Mouse (Mus musculus): ENCODE data around the gene Cib1. TPM values are rescaled to one million over a fixed set of nuclear protein-coding genes. Genes with fewer than 3 reads are reported as not detected.

Cib1 gene
- polyA plus RNA-seq, 1 experiment from 2014 or later = 55.0 TPM

- 88% methylated on average over 3 of the region's 3 CpGs for WGBS
- DNase-seq (ENCODE audit: low spot score, missing footprints) (no peak), ATAC-seq (ENCODE audit: low FRiP score) (no peak)
- no peaks in the 10 kb centered on the region for H3K4me1 ChIP-seq (ENCODE audit: control insufficient read depth, insufficient read depth, low read length)
- H3K4me2 ChIP-seq = no peak overlapping the region
- H3K9ac ChIP-seq (ENCODE audit: low read length) = no peak overlapping the region
- H3K4me3 ChIP-seq (ENCODE audit: low read depth, low read length) = no peak overlapping the region
- H3K9me3 ChIP-seq (ENCODE audit: control insufficient read depth, low read length) = no peaks in the 10 kb centered on the region
- no peaks in the 10 kb centered on the region for H3K36me3 ChIP-seq (ENCODE audit: control insufficient read depth, insufficient read depth, low read length)
- no peaks in the 10 kb centered on the region for H3K27me3 ChIP-seq (ENCODE audit: control insufficient read depth, insufficient read depth, low read length)
- H3K27ac ChIP-seq (ENCODE audit: low read depth, low read length) = no peak overlapping the region
These were observed 55.2 kb downstream of the Cib1 start for GRCm38 (mm10) chr7:80177438-80177837.

Other genes starting within 250 kb of the Cib1 start
- 25.6 and 31.3 TPM in 2 replicates for gene Zfp710, start 208.0 kb downstream of the Cib1 start, polyA plus RNA-seq (2014; fragmentation: Nextera tagmentation; extraction: Ambion mirVana)
- 349 and 357 TPM in 2 replicates for gene Idh2, start 117.4 kb downstream of the Cib1 start, polyA plus RNA-seq (2014; fragmentation: Nextera tagmentation; extraction: Ambion mirVana)
- 9.6 and 10.5 TPM in 2 replicates for gene Sema4b, start 46.0 kb downstream of the Cib1 start, polyA plus RNA-seq (2014; fragmentation: Nextera tagmentation; extraction: Ambion mirVana)
- 3.8 and 4.5 TPM in 2 replicates for gene Gdpgp1, start 52 bp upstream of the Cib1 start, polyA plus RNA-seq (2014; fragmentation: Nextera tagmentation; extraction: Ambion mirVana)
- 0.53 and 0.91 TPM in 2 replicates for gene Ttll13, start 13.6 kb upstream of the Cib1 start, polyA plus RNA-seq (2014; fragmentation: Nextera tagmentation; extraction: Ambion mirVana)
- 53.1 and 53.2 TPM in 2 replicates for gene Ngrn, start 28.4 kb upstream of the Cib1 start, polyA plus RNA-seq (2014; fragmentation: Nextera tagmentation; extraction: Ambion mirVana)
- gene Vps33b, start 36.8 kb upstream of the Cib1 start, polyA plus RNA-seq (2014; fragmentation: Nextera tagmentation; extraction: Ambion mirVana) = 12.6 and 14.3 TPM in 2 replicates
- gene Prc1, start 61.6 kb upstream of the Cib1 start, polyA plus RNA-seq (2014; fragmentation: Nextera tagmentation; extraction: Ambion mirVana) = 231 and 232 TPM in 2 replicates
- 10.1 and 10.9 TPM in 2 replicates for gene Rccd1, start 91.6 kb upstream of the Cib1 start, polyA plus RNA-seq (2014; fragmentation: Nextera tagmentation; extraction: Ambion mirVana)
- 28.8 and 30.4 TPM in 2 replicates for gene Unc45a, start 108.2 kb upstream of the Cib1 start, polyA plus RNA-seq (2014; fragmentation: Nextera tagmentation; extraction: Ambion mirVana)
- 25.6 and 26.9 TPM in 2 replicates for gene Hddc3, start 110.3 kb upstream of the Cib1 start, polyA plus RNA-seq (2014; fragmentation: Nextera tagmentation; extraction: Ambion mirVana)
- gene Man2a2, start 138.6 kb upstream of the Cib1 start, polyA plus RNA-seq (2014; fragmentation: Nextera tagmentation; extraction: Ambion mirVana) = 5.8 and 6.9 TPM in 2 replicates
- gene Fes, start 155.1 kb upstream of the Cib1 start, polyA plus RNA-seq (2014; fragmentation: Nextera tagmentation; extraction: Ambion mirVana) = 7.3 and 7.6 TPM in 2 replicates
- gene Furin, start 172.6 kb upstream of the Cib1 start, polyA plus RNA-seq (2014; fragmentation: Nextera tagmentation; extraction: Ambion mirVana) = 2.7 TPM in 2 replicates

Measured in midbrain, embryonic 11.5 days (tissue).